Mouse (Mus musculus): ENCODE measurements around the gene Aldh3b2. TPM values are rescaled to one million over a fixed set of nuclear protein-coding genes. Genes with fewer than 3 reads are reported as not detected.
A peak's percentile ranks its signal among the peaks of the same experiment; 100 is the strongest.

The Aldh3b2 gene
- total RNA-seq, 2 experiments from 2014 or later, result 8.9 to 11.2 TPM

DNA sequence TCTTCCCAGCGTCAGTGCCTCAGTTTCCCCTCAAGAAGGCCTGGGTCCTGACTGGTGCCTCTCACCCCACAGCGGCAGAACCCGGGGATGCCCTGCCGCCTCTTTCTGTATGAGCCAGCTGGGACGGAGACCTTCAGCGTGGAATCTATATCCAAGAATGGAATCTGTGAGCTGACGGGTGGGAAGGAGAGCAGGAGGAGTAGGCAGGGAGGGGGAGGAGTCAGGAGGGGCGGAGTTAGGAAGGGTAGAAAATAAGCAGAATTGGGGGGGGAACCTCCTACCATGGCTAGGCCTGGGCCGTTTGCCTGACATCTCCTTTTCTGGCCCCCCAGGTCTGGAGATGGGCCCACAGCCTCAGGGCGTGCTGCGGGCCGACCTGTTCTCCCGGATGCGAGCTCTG, 15.9 kb downstream of the Aldh3b2 start:
- DNase-seq, result no peak

- no peak for DNase-seq
These were observed 16.6 kb downstream of the Aldh3b2 start for GRCm38 (mm10) chr19:3988750-3989149.

DNA sequence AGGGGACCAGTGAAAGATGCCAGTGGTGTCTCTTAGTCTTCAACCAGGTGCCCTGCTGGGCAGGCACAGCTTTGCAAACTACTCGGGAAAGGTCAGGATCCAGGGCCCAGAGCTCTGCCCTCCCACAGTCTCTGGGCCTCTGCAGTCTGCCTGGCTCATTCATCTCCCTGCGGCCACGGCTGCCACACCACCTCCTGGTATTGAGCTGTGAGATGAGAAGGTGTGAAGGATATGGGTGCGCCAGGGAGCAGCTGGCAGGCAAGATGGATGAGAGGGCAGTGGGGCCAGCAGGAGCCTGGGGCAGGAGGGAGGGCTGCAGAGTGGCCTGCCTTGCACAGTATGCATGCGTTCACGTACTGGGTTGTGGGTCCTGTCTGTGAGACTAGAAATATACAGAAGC, 18.7 kb downstream of the Aldh3b2 start:
- DNase-seq, result no peak

DNA sequence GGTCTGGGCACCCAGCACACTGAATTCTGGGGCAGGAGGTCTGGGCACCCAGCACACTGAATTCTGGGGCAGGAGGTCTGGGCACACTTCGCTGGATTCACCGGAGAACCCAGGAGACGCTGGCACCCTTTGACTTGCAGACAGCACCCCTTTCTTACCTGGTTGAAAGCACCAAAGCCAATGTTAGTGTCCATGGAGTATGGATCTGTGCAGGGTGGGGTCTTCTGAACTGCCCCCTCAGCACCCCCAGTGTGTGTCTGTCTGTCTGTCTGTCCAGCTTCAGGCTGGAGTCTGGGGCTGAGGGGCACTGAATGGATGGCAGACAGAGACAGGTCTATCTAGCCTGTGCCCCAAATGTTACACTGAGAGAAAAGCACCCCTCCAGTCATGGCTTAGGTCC, 19.4 kb downstream of the Aldh3b2 start:
- no peak for DNase-seq

GRCm38 (mm10) chr19:3991966-3992365, 19.8 kb downstream of the Aldh3b2 start:
- no peak for DNase-seq

DNA sequence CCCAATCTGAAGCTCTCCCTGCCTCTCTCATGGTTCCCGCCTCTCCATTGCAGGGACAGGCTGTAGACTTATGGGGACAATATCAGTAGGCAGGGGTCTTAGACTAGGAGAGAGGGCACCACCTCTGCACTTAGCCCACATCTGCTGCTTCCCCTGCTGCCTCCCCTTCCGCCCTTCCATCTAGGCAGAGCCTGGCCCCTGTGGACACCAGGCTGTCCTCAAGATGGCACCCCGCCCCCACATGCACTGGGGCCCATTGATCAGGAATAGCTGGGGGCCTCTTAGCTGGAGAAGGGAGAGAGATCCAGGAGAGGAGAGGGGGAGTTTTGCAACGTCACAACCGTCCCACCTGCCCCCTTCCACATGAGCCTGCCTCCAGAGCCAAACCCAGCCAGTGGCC, 20.3 kb downstream of the Aldh3b2 start, which contains the start of gene Tbx10:
Tbx10 (plus strand) TSS at position 337 of the 400 bp plus-strand sequence.
- no peak for DNase-seq

DNA sequence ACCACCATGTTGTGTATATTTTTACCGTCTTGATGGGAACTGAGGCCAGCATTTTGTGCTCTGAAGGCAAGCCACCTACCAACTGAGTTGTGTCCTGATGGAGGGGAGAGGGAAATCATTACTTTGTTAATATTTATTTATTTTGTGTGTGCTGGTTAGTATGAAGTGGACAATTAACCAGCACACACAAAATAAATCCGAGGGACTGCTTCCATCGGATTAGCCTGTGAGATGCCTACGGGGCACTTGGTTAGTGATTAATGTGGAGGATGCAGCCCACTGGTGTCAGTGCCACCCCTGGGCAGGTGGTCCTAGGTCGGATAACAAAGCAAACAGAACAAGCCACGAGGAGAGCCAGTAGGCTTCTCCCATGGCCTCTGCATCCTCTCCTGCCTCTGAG, 22.8 kb downstream of the Aldh3b2 start:
- DNase-seq, result no peak

GRCm38 (mm10) chr19:3995505-3995904, 23.4 kb downstream of the Aldh3b2 start:
- DNase-seq, result no peak

DNA sequence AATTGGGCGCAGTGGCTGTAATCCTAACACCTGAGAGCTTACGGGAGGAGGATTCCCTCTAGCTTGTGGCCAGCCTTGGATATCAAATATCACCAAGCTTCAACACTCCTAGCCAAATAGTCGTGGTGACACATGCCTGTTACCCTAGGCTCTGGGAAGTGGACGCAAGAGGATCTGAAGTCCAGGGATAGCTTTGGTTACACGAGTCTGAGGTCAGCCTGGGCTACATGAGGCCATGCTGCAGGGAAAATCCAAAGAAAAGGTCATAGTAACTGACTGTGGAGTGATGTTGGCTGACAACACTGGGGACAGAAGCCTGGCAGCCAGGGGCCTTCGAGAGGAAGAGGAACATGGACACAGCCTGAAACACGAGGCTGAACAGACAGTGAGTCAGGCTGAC, 24.0 kb downstream of the Aldh3b2 start:
- no peak for DNase-seq

- DNase-seq, result no peak
These were observed 24.6 kb downstream of the Aldh3b2 start for GRCm38 (mm10) chr19:3996747-3997146.

DNA sequence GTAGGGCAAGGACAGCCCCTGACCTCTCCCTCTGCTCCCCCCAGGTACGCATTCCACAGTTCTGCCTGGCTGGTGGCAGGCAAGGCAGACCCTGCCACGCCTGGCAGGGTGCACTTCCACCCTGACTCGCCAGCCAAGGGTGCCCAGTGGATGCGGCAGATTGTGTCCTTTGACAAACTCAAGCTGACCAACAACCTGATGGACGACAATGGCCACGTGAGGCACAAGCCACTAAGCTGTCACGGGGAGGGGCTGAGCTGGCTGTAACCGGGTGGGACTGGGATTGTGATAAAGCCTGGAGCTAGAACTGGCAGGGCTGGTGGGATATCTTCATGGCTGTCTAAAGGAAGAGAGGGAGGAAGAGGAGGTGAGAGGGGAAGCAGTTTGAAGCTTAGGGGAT, 25.1 kb downstream of the Aldh3b2 start:
- no peak for DNase-seq

GRCm38 (mm10) chr19:3998335-3998734, 26.2 kb downstream of the Aldh3b2 start:
- no peak for DNase-seq

DNA sequence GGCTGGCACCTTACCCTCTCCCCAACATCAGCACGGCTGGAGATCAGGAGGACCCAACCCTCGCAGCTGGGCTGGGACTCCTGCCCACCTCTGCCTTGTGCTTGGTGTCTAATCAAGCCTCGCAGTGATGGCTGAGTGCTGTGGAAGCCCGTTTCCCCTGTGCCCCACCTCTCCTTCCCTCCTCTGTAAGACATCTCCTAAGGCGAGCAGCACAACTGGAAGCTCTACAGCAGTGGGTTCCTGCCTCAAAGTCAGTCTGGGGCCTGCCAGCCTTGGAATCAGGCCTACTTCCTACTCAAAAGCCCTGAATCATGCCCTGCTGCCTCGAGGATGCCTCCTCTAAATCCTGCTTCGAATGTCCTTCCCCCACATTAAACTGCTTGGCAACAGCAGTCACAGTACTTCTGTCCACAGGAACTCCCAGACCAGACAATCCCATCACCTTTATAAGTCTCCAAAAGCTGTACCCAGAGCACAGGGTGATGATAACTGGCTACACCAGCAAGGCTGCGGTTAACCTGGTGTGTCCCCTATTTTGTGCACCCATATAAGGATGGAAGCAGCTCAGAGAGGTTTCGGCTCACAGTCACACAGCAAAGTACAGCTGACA, 27.1 kb downstream of the Aldh3b2 start:
- no peak for DNase-seq

- peak; percentile 95 for DNase-seq
These were observed 28.2 kb downstream of the Aldh3b2 start, which contains the start of the genes Nudt8 and Gm49405 for GRCm38 (mm10) chr19:4000119-4000900. Gene Nudt8 (plus strand): TSS chr19:4000580. Gene Gm49405 (plus strand): TSS chr19:4000626.

DNA sequence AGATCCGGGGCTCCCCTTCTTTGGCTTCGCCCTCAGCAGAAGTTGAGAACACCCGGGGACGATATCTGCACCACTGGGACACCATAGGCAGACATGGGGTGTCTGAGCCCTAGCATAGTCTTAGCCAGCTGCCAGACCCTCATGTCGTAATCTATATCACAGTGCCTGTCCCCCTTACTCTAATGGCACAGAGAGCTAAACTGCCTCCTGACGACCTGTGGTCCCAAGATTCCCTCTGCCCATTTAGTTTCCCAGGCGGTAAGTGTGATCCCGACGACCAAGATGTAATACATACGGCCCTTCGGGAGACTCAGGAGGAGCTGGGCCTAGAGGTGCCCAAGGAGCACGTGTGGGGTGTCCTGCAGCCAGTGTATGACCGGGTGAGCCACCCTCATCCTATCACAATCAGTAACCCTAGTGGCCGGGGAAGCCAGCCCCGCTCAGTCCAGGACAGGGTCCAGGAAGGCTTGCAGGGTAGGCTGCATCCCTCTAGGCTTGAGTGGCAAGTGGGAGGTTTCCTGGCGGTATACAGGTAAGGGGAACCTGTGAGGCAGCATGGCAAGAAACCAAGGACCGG, 28.9 kb downstream of the Aldh3b2 start:
- DNase-seq, result no peak

- DNase-seq, result no peak
These were observed 29.6 kb downstream of the Aldh3b2 start for GRCm38 (mm10) chr19:4001752-4002151.

GRCm38 (mm10) chr19:4003112-4003511, 31.0 kb downstream of the Aldh3b2 start, which contains the start of gene Doc2g:
Gene Doc2g (plus strand): TSS chr19:4003313.
- DNase-seq, result no peak

- DNase-seq, result no peak
These were observed 31.5 kb downstream of the Aldh3b2 start for GRCm38 (mm10) chr19:4003641-4004040.

- DNase-seq, result no peak
These were observed 32.2 kb downstream of the Aldh3b2 start for GRCm38 (mm10) chr19:4004331-4004730.

- no peak for DNase-seq
These were observed 33.0 kb downstream of the Aldh3b2 start for GRCm38 (mm10) chr19:4005091-4005490.

- no peak for DNase-seq
These were observed 33.8 kb downstream of the Aldh3b2 start for GRCm38 (mm10) chr19:4005971-4006370.

DNA sequence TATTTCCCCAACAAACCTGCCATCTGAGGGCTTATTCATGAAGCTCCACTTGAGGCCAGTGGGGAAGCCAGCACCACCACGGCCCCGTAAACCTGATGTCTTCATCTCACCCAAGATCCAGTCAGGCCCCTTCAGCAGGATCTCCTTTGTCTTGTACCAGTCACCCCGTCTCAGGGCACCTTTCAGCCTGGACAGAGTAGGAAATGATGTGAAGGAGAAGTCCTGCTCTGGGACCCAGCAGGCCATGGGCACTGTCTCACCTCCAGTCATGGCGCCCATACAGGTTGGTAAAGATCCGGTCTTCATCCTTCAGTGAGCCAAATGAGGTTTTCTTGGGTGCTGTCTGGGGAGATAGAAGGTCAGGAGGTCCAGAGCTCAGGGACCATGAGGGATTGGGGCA, 39.0 kb downstream of the Aldh3b2 start:
- DNase-seq, result no peak

DNA sequence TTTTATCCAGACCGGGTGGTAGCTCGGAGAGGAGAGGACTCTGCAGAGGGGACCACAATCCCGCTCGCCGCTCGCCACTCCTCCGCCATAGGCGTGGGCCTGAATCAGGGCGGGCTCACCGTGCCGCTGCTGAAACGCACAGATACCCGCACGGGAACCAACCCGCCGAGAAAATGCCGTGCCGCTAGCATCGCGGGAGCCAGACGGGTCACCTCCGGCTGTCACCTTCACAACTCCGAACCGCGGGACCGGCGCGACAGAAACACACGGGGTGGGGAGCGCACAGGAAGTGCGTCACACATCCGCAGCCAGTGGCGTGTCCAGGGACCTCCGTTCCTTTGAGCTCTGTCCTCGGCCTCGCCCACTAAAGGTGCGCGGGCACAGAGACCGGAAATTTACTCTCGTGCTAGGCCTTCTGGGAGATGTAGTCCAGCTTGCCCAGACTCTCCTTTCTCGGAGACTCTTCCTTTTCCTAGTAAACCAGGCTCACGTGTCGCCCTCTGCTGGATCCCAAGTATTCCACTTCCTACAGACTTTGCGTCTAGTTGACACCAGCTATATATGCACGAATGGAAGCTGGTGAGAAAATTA, 40.4 kb downstream of the Aldh3b2 start, which contains the start of gene Ndufv1:
Ndufv1 (minus strand) TSS at position 375 of the 591 bp plus-strand sequence.
- DNase-seq, result peak; percentile 97
